Mouse (Mus musculus) MEL (cell line): ENCODE results near the gene Eps15.

Experiments
- CHD1 ChIP-seq: IDR thresholded peaks from 2 replicates; pipeline ENCODE4 v1.6.1; 2012; ENCODE audit warnings: low read depth, mild to moderate bottlenecking, inconsistent platforms, low read length, improper control_type of control experiment
- CTCF ChIP-seq, 3 experiments: IDR thresholded peaks in 2 of 3; conservative IDR thresholded peaks in 1 of 3; 2 replicates each; pipeline ENCODE4 v1.5.1; 2011 to 2012; ENCODE audit warnings: low read length in 3 of 3, low read depth in 2 of 3, mild to moderate bottlenecking in 2 of 3, improper control_type of control experiment in 1 of 3, inconsistent platforms in 1 of 3, mixed read lengths in 1 of 3, moderate library complexity in 1 of 3; ENCODE audit not compliant: control insufficient read depth in 1 of 3, insufficient read depth in 1 of 3, poor library complexity in 1 of 3, severe bottlenecking in 1 of 3
- EP300 ChIP-seq, 2 experiments: IDR thresholded peaks; 2 replicates each; pipeline ENCODE4 v1.6.1; 2011; ENCODE audit warnings: improper control_type of control experiment in 2 of 2, low read length in 2 of 2, low read depth in 1 of 2, mild to moderate bottlenecking in 1 of 2
- HCFC1 ChIP-seq: IDR thresholded peaks from 2 replicates; pipeline ENCODE4 v1.6.1; 2012; ENCODE audit warnings: low read depth, mild to moderate bottlenecking, inconsistent platforms, low read length, improper control_type of control experiment, moderate library complexity
- MAFK ChIP-seq: IDR thresholded peaks from 2 replicates; pipeline ENCODE4 v1.6.1; 2011; ENCODE audit warnings: low read depth, mild to moderate bottlenecking, low read length, improper control_type of control experiment, borderline replicate concordance
- MYB ChIP-seq: IDR thresholded peaks from 2 replicates; pipeline ENCODE4 v1.6.1; 2011; ENCODE audit warnings: mild to moderate bottlenecking, low read depth, low read length, improper control_type of control experiment
- POLR2A ChIP-seq, 2 experiments: IDR thresholded peaks; 2 replicates each; pipeline ENCODE4 v1.6.1; 2011 to 2012; ENCODE audit warnings: low read length in 2 of 2, mild to moderate bottlenecking in 2 of 2, control low read depth in 1 of 2, improper control_type of control experiment in 1 of 2, low read depth in 1 of 2, moderate library complexity in 1 of 2; ENCODE audit not compliant: control insufficient read depth in 1 of 2, insufficient read depth in 1 of 2, poor library complexity in 1 of 2
- SIN3A ChIP-seq: IDR thresholded peaks from 2 replicates; pipeline ENCODE4 v1.6.1; 2012; ENCODE audit warnings: low read length, improper control_type of control experiment, inconsistent platforms

DNA sequence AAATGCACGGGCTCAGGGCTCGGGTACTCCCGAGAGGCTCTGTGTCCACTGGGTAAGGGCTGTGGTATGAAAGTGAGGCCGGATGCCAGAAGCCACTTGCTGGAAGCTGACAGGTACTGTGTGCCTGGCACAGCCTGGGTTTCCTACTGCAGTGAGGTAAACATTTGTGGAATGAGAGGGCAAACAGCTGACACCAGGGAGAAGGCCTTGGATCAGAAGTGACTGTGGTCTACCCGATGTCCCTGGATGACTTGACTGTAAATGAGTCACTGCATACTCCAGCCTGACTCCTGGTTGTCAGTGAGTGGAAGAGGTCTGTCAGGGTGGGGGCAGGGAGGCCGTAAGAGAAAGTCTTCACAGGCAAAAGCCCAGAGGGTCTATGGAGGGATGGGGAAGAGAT lies 153.6 kb downstream of the Eps15 start:
- TF ChIP-seq POLR2A (IDR thresholded peaks at IDR 0.05; ENCODE audit: control insufficient read depth in 1 of 2, insufficient read depth in 1 of 2, low read depth in 1 of 2, low read length in 2 of 2, poor library complexity in 1 of 2) (no peak), HCFC1 (no peak), CTCF (IDR thresholded peaks at IDR 0.05 in 2 of 3, conservative IDR thresholded peaks at IDR 0.05 in 1 of 3; ENCODE audit: control insufficient read depth in 1 of 3, insufficient read depth in 1 of 3, low read depth in 2 of 3, low read length in 3 of 3, poor library complexity in 1 of 3, severe bottlenecking in 1 of 3) (no peak), EP300 (IDR thresholded peaks at IDR 0.05; ENCODE audit: low read depth in 1 of 2, low read length in 2 of 2) (no peak), SIN3A (no peak), MYB (no peak), MAFK (no peak), CHD1 (no peak)
